Mouse (Mus musculus) layer of hippocampus, postnatal 14 days (tissue): Measurements from ENCODE around the gene Fkbp2. TPM values are rescaled to one million over a fixed set of nuclear protein-coding genes. Genes with fewer than 3 reads are reported as not detected.

Source experiments
- DNase-seq, 2 experiments: peaks; one replicate each; pipeline ENCODE4 v3.0.0; 2021 to 2022; ENCODE audit warnings: low spot score in 2 of 2, mixed read lengths in 1 of 2
- total RNA-seq, 2 experiments: library from RNA; stranded (reverse); gene quantifications; 2 replicates each; pipeline ENCODE4 v1.2.3; 2021

Fkbp2 gene
- total RNA-seq, 2 experiments from 2014 or later, result 68.8 to 73.3 TPM

- DNase-seq, result peak; percentile 88 to 96
Observed at GRCm38 (mm10) chr19:6992011-6992858, 11.9 kb upstream of the Fkbp2 start, which contains the start of gene Dnajc4. Gene Dnajc4, minus strand, starts transcription at chr19:6992572.

DNA sequence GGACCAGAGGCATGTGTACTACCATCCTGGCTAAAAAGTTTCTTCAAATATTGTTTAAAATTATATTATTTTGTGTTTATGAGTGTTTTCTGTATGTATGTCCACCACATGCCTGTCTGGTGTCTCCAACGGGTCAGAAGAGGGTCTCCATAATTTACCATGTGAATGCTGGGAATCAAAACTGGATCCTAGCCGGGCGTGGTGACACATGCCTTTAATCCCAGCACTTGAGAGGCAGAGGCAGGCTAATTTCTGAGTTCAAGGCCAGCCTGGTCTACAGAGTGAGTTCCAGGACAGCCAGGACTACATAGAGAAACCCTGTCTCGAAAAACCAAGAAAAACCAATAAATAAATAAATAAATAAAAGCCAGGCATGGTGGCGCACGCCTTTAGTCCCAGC lies 10.9 kb upstream of the Fkbp2 start:
- DNase-seq, result peak in 1 of 2 experiments; percentile 1

DNA sequence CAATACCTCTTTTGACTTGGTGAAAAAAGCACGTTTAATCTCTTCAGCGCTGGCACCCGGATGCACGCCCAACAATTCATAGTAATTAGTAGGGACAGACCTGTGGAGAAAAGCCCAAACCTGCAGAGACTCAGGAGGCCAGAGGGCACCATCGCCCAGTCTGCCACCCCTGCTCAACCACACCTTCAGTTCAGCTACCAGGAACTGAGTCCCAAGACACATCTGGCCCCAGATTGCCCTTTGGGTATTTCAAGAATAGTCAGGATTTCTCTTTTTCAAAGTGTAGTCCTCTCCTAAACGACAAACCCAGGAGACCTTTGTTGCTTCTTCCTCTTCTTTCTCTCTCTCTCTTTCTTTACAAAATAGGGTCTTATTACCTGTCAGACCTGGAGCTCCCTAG lies 10.4 kb upstream of the Fkbp2 start:
- DNase-seq, result no peak

DNA sequence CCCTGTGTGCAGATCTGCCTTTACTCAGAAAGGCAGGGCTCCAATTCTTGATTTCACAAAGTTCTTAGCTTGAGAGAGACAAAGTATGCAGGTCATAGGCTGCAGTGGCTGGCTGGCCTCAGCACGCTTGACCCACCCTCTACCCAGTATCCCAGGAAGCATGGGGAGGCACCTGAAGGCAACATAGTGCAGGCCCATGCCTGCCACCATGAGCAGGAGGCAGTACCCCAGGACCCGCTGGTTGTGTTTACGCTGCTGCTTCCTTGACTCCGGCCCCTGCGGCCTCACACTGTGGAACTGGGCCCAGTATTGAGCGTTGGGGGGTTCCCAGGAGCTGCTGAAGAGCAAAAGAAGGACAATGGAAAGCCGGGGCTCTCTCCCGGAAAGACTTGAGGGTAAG lies 8.9 kb upstream of the Fkbp2 start:
- DNase-seq, result no peak

GRCm38 (mm10) chr19:6987904-6988285 lies 7.6 kb upstream of the Fkbp2 start:
- DNase-seq, result peak in 1 of 2 experiments; percentile 29

DNA sequence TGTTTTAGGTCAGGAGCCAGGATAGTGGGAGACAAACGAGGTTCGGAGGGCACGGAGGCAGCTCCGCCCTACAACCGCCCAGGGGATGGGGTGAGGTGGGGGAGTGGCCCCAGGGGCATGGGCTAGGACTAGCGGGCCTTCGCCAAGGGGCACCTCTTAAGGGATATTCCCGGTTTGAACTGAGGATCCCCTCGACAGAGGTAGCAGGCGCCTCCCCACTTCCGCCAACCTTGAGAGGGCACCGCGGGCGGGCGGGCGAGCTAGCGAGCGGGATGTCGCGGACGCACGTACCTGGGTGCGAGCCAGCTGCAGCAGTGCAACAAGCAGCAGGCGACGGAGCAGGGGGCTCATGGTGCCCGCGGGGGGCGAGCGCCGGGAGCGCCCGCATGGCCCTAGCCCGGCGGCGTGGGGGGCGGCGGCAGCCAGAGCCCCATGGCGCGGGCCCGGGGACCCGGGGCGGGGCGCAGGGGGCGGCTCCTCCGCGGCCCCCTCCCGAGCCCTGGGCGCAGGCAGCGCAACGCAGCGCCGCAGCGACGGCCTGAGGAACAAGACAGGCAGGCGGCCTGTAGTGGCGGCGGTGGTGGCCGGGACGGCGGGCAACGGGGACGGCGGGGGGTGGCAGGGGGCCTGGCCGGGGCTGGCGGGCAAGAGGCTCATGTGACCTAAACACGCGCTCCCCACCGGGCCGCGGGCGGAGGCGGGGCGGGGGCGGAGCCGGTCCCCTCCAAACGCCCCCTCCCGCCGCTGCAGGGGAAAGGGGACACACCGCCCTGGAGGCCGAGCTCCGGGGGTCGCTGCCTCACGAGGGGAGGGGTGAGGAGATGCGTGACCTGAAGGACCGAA lies 7.0 kb upstream of the Fkbp2 start, which contains the start of gene Vegfb:
Vegfb (minus strand) TSS at position 591 of the 843 bp plus-strand sequence.
- DNase-seq, result peak in 1 of 2 experiments; percentile 52

DNA sequence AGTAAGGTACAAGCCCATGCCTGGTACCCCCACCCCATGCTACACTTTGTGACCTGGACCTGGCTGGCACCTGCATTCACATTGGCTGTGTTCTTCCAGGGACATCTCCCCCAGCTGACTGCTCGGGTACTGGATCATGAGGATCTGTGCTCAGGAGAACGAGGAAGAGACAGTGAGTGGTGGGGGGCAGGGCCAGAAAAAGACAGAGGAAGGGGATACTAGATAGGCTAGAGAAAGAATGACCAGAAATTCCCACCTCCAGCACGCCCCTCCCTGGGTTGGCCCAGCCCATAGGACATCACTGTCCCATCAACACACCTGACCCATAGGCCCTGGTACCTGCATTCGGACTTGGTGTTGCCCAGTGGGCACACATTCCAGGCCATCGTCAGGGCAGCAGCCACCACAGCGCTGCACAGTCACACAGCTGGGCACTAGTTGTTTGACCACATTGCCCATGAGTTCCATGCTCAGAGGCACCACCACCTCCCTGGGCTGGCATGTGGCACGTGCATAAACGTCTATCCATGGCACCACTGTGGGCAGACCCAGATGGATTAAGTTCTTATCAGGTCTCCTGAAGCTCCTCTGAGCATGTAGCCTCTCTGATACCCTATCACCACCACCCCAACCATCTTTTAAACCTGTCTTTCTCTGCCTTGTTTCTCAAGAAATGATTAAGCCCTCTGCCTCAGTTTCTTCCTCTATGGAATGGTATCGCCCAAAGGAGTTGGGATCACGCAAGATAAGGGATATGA lies 5.8 kb upstream of the Fkbp2 start:
- DNase-seq, result no peak

- no peak for DNase-seq
Observed at GRCm38 (mm10) chr19:6985300-6985699, 5.0 kb upstream of the Fkbp2 start.

- no peak for DNase-seq
Observed at GRCm38 (mm10) chr19:6983621-6984020, 3.3 kb upstream of the Fkbp2 start.

DNA sequence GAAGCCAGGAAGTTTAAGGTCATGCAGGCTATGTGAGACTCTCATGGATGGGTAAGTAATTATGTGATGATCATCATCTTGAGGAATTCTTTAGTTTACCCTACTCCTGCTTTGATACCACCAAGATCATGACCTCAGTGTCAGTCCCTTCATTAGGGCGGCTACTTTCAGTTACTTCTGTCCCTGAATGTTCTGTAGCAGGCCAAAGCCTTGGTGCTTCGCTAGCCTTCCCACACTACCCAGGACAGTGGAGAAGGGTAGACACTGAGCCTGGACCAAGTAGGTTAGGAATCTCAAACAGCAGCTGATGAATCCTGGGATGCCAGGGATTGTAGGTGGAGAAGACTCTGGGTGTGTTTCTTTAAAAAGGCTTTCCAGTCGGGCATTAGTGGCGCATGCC lies 1.2 kb upstream of the Fkbp2 start:
- no peak for DNase-seq

DNA sequence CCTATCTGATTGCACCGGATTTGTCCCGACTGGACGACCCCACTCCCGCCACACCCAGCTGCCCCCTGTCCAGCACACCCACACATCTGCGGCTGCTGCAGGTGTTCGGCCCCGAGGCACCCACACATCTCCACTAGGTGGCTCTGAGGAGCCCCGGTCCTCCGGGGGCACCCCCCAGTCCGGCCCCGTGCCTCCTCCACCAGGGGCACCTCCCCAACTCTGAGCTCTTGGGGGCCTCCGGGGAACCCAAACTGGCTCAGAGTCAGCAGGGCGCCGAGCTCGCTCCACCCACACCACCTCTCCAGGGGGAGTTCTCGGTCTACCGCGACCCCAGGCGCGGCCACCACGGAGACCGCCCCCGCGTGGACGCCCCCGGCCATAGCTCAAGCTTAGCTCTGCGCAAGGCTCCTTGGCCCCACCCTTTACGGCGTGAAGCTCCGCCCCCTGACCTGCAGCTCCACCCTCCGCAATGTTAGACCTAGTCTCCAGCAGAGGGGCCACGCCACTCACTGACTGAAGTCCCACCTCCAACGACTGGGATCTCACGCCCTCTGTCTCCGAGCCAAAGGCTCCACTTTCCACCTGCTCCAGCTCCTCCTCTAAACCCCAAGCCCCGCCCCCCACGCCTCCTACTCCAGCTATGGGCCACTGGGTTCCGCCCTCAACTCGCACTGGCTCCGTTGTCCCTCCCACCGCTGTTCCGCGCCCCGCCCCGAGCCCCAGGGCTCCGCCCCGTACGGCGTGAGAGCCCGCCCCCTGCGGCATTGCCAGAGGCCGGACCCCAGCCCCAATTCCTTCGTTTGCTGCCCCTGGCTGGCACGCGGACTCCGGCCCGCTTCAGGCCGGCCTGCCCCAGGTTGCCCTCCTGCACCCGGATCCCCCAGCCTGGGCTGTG lies 568 bp downstream of the Fkbp2 start:
- peak; percentile 100 for DNase-seq

GRCm38 (mm10) chr19:6979001-6979479 lies 1.3 kb downstream of the Fkbp2 start:
- peak in 1 of 2 experiments; percentile 37 for DNase-seq

DNA sequence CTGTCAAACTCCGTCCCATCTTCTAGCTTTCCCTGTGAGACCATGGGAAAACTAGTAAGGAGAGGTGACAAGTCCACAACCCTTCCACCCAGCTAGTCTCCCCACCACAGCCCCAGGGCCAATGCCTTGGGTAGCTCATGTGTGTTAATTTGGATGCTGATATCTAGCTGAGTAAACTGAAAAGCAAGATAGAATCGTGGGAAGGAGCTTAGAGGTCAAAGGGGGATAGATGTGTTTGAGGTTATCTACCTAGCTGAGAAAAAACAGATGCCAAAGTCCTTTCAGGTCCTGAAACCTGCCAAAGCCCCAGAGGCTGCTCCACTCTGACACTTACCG lies 1.7 kb downstream of the Fkbp2 start:
- no peak for DNase-seq

DNA sequence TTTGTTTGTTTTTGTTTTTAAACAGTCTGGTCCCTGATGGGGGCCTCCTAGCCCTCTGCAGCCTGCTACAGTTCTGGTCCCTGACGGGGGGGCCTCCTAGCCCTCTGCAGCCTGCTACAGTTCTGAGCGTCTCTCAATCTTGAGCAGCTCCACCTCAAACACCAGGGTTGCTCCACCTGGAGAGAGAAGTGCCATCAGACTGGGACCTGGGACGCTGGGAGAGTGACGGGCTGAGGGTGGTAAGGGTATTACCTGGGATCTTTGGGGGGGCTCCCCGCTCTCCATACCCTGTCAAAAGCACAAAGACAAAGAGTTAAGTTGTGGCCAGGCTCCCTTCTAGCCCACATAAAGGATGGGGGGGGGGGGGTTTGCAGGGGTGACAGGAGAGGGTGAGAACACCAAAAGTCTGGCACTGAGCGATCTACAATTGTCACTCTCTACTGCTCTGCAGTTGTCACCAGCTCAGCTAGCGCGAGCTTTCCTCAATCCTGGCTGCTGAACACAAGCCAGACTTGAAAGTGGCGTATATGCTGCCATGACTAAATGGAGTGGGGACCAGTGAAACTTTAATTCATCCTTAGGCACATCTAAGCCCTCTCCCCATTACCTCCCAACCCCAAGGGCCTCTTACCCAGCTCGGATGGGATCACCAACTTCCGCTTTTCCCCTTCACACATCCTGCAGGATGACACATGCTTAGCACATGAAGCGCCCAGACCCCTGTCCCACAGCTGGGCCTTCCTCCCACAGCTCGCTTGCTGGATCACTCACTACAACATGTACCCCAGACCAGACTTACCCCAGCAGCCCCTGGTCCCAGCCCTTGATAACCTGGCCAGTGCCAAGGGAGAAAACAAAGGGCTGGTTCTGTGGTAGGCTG lies 2.3 kb downstream of the Fkbp2 start:
- no peak for DNase-seq

DNA sequence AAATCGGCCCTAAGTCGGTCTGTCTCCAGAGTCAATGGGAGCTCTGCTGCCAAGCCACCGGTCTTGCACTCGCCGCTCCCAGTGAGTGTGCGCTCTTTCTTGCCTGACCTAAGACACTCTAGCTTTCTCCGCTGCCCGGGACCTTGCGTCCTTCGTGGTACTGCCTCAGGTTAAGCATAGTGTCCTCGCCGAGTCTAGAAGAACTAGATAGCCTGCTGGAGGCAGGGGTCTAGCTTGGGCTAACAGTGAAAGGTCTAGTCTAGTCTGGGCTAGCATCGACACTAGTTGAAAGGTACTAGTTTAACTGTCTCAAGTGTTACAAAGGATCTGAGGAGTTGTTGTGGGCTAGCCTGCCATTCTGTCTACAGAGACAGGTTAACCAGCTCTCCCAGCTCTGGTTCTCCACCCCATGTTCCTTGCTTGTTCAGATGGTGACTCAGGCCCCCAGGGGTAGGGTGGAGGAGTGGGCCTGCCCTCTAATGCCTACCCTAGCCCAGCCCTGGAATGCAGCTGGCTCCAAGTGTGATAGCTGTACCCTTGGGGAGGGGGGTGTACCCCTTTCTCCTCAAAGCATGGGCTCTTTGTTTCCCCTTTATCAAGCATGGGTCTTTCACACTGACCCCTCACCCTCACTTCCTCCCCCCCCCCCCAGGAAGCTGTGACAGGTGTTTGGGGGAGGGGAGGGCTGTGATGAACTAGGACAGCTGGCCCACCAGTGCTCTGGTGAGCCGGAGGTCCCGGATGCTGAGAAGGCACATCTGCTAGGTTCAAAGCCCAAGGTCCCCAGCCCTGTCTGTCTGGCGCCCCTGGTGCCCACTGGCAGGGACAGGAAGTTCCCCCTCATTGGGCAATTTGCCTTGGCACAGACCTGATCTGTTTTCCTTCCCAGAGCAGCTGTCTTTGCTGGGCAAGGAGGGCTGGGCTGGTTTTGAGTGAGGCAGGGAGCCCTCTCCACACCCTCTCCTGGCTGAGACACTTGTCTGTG lies 4.5 kb downstream of the Fkbp2 start, which contains the start of gene Plcb3:
Plcb3 (minus strand) TSS at position 934 of the 985 bp plus-strand sequence.
- peak; percentile 80 to 87 for DNase-seq

GRCm38 (mm10) chr19:6974211-6975205 lies 5.8 kb downstream of the Fkbp2 start, which contains the start of gene Ppp1r14b:
Gene Ppp1r14b, plus strand, starts transcription at chr19:6974968.
- DNase-seq, result peak; percentile 74 to 82
